Mouse (Mus musculus) megakaryocyte-erythroid progenitor cell, adult 5-6 weeks (primary cell): ENCODE measurements around the gene Slc25a26. TPM values are rescaled to one million over a fixed set of nuclear protein-coding genes. Genes with fewer than 3 reads are reported as not detected.

Experiments
- ATAC-seq: replicated peaks from 2 replicates; pipeline ENCODE4 v1.8.0; 2016; ENCODE audit warnings: mild to moderate bottlenecking, inconsistent platforms; ENCODE audit not compliant: severe bottlenecking, poor library complexity, low FRiP score, low TSS enrichment
- total RNA-seq, 2 experiments: library from RNA; stranded (forward) in 1 of 2; stranded (reverse) in 1 of 2; fragments of 200-1000, 215-1000 nt in 1 of 2; fragments of >200 nt in 1 of 2; fragmentation: Nextera tagmentation in 1 of 2; gene quantifications; 2 replicates each; pipeline ENCODE4 v1.2.3; 2014 to 2017

The Slc25a26 gene
- total RNA-seq, 2 experiments from 2014 or later = 3.0 to 9.9 TPM

DNA sequence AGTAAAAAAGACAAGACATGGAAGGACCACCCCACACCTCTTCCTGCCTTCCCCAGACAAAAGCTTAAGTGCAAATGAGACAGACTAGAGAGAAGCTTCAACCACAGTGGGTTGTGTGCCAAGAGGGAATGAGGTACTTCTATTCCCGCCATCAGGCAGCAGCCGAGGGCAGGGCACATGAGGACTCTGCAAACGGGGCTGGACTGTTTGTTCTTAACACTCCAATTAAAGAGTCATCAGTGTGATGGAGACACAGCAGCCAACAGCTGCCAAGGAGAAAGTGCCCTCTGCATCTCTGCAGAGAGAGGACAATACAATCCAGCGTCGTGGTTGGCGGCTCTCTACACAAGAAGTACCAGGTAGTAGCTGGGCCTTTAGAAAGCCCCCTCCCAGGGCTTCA, 128.7 kb downstream of the Slc25a26 start:
- no peak for ATAC-seq

DNA sequence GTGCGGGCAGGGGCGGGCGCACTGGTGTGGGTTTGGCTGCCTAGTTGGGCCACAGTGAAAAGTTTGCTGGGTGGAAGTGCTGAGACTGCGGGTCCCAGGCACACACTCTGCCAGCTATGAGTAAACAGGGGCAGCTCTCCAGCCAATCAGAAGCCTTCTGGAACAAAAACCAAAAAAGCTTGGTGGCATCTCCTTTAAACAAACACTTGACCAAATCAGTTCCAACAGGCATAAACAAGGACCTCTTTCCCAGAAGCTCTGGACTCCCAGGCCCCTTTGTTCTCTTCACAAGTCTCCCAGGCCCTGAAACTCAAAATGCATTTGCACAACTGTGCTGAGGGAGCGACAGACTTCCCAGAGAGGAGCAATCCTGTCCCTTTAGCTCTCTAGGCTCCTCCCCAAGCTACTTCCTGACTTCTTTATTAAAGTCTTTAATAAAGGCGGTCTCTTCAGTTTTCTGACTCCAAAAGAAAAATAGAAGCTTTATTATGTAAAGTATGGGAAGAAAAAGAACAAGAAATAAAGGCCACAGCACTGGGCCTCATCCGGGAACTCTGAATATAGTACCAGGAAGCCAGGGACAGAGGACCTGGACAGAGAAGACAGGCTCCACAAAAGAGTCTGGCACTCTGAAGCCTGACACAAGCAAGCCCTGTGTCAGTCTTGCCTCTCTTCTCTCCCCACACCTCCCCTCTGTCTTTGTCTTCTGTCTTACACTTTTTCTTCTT, 131.1 kb downstream of the Slc25a26 start:
- no peak for ATAC-seq

GRCm38 (mm10) chr6:94631779-94632082, 131.6 kb downstream of the Slc25a26 start:
- ATAC-seq = no peak

DNA sequence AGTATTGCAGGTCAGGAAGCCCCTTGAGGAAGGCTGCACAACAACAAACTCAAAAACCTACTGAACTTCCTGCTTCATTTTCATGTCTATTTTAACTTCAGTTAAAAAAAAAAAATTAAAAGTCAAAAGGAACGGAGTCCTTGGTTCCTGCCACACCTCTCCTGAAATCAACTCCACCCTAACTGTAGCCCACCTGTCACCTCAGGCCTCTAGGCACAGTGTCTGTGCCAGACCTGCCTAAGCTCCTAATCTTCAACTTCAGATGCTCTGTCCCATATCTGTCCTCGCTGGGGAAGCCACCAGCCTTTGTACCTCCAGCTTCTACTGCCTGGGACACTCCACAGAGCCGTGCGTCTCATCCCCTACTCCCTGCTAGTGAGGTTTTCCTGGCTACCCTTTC, 134.1 kb downstream of the Slc25a26 start:
- peak; percentile 80 for ATAC-seq

DNA sequence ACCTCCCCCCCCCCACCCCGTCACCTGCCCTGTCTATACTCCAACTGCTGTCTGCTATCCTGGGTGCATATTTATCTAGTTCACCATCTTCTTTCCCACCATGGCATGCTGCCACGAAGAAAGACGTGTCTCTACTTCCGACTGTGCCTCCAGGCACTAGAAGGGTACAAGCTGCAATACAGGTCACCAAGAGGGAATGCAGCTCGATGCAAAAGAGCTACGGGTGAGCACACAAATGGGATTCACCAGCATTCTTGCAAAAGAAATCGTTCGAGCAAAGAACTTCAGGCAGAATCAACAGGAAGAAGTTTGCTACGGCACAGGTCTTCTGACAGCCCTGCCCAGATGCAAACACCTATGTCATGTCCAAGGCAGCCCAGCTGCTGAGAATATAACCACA, 134.6 kb downstream of the Slc25a26 start:
- no peak for ATAC-seq

DNA sequence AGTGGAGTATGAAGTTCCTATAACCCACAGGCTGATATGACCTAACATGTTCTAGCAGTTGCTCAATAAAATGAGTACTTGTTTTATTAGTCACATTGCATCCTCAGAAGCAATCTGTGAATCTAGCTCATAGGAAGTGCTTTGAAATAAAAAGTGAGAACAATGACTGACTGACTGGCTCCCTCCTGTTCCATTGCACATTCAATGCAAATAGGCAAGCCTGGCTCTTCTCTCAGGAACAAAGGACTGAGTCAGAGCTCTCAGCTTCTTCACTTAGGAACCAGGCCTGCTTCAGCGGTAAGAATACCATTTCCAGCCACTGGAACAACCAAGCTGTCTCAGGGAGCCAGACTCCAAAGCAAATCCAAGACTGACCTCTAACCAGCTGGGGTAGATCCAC, 135.2 kb downstream of the Slc25a26 start:
- no peak for ATAC-seq

GRCm38 (mm10) chr6:94637024-94637434, 136.9 kb downstream of the Slc25a26 start:
- peak; percentile 85 for ATAC-seq

DNA sequence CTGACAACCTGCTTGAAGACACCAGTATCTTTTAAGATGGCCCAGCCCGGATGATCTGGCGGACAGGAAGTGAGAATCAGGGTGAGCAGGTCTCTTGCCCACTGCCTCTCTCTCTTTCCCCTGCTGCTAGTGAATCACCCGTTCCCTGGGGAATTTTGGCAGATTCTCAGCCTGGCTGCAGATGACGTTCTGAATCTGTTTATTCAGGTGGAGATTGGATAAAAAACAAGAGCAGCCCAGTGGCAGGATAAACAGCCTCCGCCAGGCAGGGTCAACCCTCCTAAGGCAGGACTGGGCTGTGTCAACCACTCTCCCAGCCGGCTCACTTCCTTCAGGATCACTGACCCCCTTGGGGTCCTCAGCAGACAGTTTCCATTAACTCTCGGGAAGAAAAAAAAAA, 140.2 kb downstream of the Slc25a26 start:
- no peak for ATAC-seq

GRCm38 (mm10) chr6:94642048-94642447, 141.9 kb downstream of the Slc25a26 start:
- ATAC-seq = no peak

DNA sequence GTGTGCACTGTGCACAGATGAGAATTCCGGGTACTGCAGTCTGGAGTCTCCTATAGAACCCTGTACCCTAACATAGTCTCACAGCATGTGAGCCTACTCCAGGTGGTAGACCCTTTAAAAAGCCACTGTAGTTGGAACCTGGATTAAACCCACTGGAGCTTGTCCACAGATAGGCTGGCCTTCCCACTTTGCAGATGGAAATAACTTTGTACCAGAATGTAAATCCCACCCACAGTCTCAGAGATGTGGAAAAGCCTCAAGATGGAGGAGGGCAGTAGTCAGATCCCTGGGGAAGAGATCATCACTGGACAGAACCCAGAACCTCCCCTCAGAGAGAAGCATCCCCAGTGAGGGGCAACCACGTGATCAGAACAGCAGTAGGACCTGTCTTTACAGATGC, 143.9 kb downstream of the Slc25a26 start:
- ATAC-seq = no peak

- no peak for ATAC-seq
Observed at GRCm38 (mm10) chr6:94644641-94645040, 144.5 kb downstream of the Slc25a26 start.

- ATAC-seq = no peak
Observed at GRCm38 (mm10) chr6:94645723-94646122, 145.6 kb downstream of the Slc25a26 start.

- no peak for ATAC-seq
Observed at GRCm38 (mm10) chr6:94646274-94646863, 146.2 kb downstream of the Slc25a26 start.

DNA sequence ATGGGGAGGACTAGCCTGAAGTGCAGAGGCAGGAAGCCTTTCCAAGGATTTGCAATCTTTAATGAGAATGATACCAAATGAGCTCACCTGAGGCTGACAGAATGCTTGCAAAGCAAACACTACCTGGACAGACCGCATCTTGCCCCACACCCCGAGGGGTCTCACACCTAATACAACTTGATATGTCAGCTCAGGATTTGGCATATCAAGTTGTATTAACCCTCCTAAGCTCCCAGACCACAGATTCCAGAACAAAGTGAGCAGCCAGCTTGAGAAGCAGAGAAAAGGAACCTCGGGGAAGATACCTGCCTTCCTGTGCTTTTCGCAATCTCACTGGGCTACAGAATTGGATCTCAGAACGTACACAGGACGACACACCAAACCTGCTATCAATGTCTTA, 146.8 kb downstream of the Slc25a26 start:
- no peak for ATAC-seq

DNA sequence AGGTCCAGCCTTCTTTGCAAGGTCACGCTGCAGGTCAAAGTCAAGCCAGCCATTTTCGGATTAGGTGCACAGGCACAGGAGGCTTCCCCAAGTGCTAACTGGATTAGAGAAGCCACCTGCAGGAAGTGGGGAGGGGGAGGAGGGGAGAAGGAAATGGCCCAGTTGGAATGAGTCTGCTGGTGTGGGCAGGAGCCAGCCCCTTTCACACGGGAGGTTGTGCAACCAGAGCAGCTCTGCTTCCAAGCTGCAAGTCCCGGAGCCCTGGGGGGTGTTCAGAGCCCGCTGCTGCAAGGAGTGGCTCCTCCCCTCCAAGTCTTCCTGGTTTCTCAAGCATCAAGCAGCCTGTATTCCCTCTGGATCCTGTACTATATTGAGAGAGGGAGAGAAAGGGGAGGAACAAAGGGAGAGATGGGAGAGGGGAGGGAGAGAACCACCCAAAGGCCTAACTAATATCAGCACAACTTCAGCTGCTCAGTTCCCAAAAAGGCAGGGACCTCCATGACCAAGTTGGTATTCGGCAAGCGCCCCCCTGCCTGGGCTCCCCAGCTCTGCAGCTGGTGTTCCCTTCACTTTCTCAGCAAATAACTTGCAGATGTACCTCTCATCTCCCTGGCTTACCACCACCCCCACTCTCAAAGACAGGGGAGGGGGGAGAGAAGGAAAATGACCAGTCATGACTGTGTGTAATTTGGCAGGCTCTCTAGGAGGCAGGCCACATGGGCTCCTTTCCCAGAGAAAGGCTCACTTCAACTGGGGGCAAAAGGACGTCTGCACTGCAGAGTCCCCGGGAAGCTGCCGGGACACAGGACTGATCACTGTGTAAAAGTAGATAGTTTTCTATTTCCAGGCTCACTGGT, 147.7 kb downstream of the Slc25a26 start:
- no peak for ATAC-seq

GRCm38 (mm10) chr6:94648496-94648895, 148.4 kb downstream of the Slc25a26 start:
- no peak for ATAC-seq

DNA sequence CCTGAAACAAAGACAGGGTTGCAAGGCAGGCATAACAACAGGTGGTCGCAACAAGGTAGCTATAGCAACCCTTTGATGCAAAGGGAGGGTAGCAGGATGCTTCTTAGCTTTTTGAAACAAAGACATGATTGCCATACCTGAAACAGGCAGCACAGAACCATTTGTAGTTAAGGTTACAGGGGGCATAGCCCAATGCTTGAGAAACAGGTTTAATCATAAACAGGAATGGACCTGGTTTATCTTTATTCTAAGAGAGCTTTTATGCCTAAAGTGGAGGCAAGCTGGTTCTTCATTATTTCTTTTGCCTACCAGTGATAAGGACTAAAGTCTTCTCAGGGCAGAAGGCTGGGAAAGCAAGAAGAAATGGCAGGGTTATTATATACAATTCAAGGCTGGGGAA, 149.5 kb downstream of the Slc25a26 start:
- no peak for ATAC-seq

DNA sequence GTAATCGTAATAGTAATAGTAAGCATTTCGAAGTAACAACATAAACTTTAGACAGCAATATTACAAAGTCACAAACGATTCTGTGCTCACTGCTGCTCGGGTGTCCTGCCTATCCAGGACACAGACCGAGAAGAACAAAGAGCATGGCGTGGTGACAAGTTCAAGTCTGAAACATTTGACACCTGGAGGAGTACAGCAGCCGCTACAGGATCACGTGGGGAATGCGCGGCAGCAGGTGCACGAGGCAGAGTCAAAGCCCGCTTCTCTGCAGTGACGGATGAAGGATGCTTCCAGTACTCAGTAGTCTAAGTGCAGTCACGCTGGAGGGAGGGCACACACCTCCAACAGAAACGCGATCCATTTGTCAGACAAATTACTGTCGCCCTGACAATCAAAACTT, 151.4 kb downstream of the Slc25a26 start:
- no peak for ATAC-seq

GRCm38 (mm10) chr6:94652659-94653213, 152.6 kb downstream of the Slc25a26 start:
- ATAC-seq = no peak
